Mouse (Mus musculus): ENCODE measurements around the gene Mfn1.

- TF ChIP-seq CTCF (IDR thresholded peaks at IDR 0.05; ENCODE audit: control insufficient read depth, insufficient read depth, insufficient replicate concordance, low read depth, low read length) = no peak
- TF ChIP-seq POLR2A (IDR thresholded peaks at IDR 0.05; ENCODE audit: control insufficient read depth, low read depth, low read length) = no peak
Observed at GRCm38 (mm10) chr3:32513528-32513927, 15.7 kb upstream of the Mfn1 start.
